Mouse (Mus musculus) midbrain, postnatal 0 days (tissue): Measurements from ENCODE around the gene Olfr1392. TPM values are rescaled to one million over a fixed set of nuclear protein-coding genes. Genes with fewer than 3 reads are reported as not detected.
"Not testable (repeated sequence)": the region's sequence is repeated elsewhere in the genome, so short reads cannot be mapped to it uniquely, and the experiment has no call there.

Source experiments
- ATAC-seq: fragments of 200-750 bp; cut with Nextera tagmentation; 2 replicates; pipeline ENCODE4 v1.8.0; 2017; ENCODE audit warnings: moderate number of reproducible peaks, mild to moderate bottlenecking, moderate TSS enrichment, moderate library complexity; ENCODE audit not compliant: low FRiP score
- DNase-seq: peaks from one replicate; pipeline ENCODE4 v3.0.0-alpha.2; 2015; ENCODE audit warnings: low spot score
- H3K27ac ChIP-seq: fragments of 300-500 bp; sonication (generic); 2 replicates; pipeline ENCODE4 v1.5.1; 2014; ENCODE audit warnings: low read depth, mild to moderate bottlenecking, low read length, mixed read lengths
- H3K27me3 ChIP-seq: fragments of 300-500 bp; sonication (generic); 2 replicates; pipeline ENCODE4 v1.6.1; 2014; ENCODE audit warnings: low read length, control low read depth, mixed read lengths; ENCODE audit not compliant: insufficient read depth
- H3K36me3 ChIP-seq: fragments of 300-500 bp; sonication (generic); 2 replicates; pipeline ENCODE4 v1.6.1; 2014; ENCODE audit warnings: low read length, control low read depth, mixed read lengths; ENCODE audit not compliant: insufficient read depth
- H3K4me1 ChIP-seq: fragments of 300-500 bp; sonication (generic); 2 replicates; pipeline ENCODE4 v1.6.1; 2014; ENCODE audit warnings: mild to moderate bottlenecking, control low read depth, antibody characterized with exemption, low read length, mixed read lengths; ENCODE audit not compliant: insufficient read depth
- H3K4me2 ChIP-seq: fragments of 300-500 bp; sonication (generic); 2 replicates; pipeline ENCODE4 v1.6.1; 2014; ENCODE audit warnings: low read depth, mild to moderate bottlenecking, low read length, mixed read lengths; ENCODE audit not compliant: poor library complexity, severe bottlenecking
- H3K4me3 ChIP-seq: fragments of 300-500 bp; sonication (generic); 2 replicates; pipeline ENCODE4 v1.5.1; 2014; ENCODE audit warnings: low read depth, mild to moderate bottlenecking, low read length, moderate library complexity
- H3K9ac ChIP-seq: fragments of 300-500 bp; sonication (generic); replicated peaks from 2 replicates; pipeline ENCODE4 v1.6.1; 2014; ENCODE audit warnings: mild to moderate bottlenecking, low read length, moderate library complexity, mixed read lengths; ENCODE audit not compliant: poor library complexity, severe bottlenecking
- H3K9me3 ChIP-seq: fragments of 300-500 bp; sonication (generic); 2 replicates; pipeline ENCODE4 v1.6.1; 2016; ENCODE audit warnings: low read length, control low read depth
- CTCF ChIP-seq: IDR thresholded peaks from 2 replicates; pipeline ENCODE4 v1.5.1; 2016; ENCODE audit warnings: antibody characterized with exemption, mild to moderate bottlenecking
- WGBS: fragments of 180-500 bp; shearing (Covaris S2); extraction: QIAGEN DNeasy Blood & Tissue Kit; methylation state at CpG from one replicate; pipeline ENCODE4 v1.1.7; 2014; 5-methylcytosine and 5-hydroxymethylcytosine counted together
- polyA plus RNA-seq: library from polyadenylated mRNA; unstranded; fragments of >200 nt; fragmentation: Nextera tagmentation; extraction: Ambion mirVana; gene quantifications from 2 replicates; pipeline ENCODE4 v1.2.1, GENCODE M21; 2015
- total RNA-seq: library from RNA; depleted of rRNA; stranded (reverse); fragments of >200 nt; gene quantifications from 2 replicates; pipeline ENCODE4 v1.2.3, GENCODE M21; 2014; rRNA removed

The Olfr1392 gene
- total RNA-seq: 0.52 and 0.60 TPM in 2 replicates
- 0.14 TPM in 1 of 2 replicates, not detected in the other for polyA plus RNA-seq

DNA sequence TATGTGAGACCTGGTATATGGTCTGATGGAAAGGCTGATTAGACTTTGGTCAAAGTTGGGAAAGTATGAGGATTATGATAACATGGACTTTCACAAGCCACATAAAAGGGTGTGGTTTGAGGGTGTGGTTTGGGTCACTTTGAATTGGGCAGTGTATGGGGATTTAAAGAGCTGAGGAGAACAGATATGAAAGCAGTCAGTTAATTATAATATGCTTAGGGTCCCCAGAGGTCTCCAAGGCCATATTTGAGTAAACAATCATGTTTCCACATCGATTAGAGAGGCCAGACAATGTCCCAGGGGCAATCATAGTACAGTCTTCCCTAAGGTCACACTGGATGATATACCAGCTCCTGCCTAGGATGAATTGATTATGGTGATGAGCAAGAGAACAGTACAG is at the start of gene Olfr1392:
TSS of gene Olfr1392 (plus strand) at position 301 of the 400 bp plus-strand sequence.
- not testable (repeated sequence) for H3K9me3 ChIP-seq, H3K36me3 ChIP-seq, H3K9ac ChIP-seq, ATAC-seq, H3K4me3 ChIP-seq, DNase-seq, H3K27me3 ChIP-seq, H3K4me1 ChIP-seq, H3K4me2 ChIP-seq, H3K27ac ChIP-seq
- 63% methylated on average over 1 of the region's 1 CpGs for WGBS

DNA sequence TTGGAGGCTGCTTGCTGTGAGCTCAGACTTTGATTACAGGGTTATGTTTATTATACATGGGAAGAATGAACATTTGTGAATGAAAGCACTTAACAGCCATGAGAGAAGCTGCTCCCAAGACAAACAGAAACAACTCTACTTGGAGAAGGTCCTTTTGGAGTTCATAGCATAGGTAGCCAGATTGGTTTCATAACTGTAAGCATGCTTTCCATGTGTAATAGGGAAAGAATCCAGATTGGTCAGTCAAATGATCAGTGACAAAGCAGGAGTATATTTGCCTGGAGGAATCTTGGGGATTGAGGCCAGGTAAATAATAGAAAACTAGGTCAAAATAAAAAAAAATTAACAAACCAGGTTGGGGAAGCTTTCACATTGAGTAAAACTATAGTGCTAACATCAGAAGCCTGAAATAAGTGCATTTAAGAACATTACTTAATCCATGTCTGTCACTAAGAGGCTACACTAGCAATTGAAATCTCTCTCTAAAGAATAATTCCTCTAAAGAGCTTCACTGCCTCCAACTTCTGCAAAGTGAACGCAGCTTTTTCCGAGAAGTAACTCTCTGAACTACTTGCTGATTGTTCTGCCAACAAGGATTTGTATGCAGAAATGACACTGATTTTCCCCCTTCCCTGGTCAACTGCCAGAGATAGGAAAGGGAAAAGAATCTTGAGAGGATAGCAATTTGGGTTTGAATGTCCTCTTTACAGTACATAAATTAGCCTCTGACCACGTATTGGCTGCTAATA is 49.4 kb upstream of the Olfr1392 start:
- TF ChIP-seq CTCF: no peak
- no peak overlapping the region for H3K4me2 ChIP-seq
- H3K4me1 ChIP-seq: no peaks in the 10 kb centered on the region
- ATAC-seq (no peak), DNase-seq (no peak)
- H3K4me3 ChIP-seq: no peak overlapping the region
- 71% methylated on average over 3 of the region's 3 CpGs for WGBS
- H3K27ac ChIP-seq: no peak overlapping the region
- H3K9ac ChIP-seq: no peak overlapping the region
- no peaks in the 10 kb centered on the region for H3K9me3 ChIP-seq
- no peaks in the 10 kb centered on the region for H3K36me3 ChIP-seq
- no peaks in the 10 kb centered on the region for H3K27me3 ChIP-seq

GRCm38 (mm10) chr11:49236891-49237290 is 48.2 kb upstream of the Olfr1392 start:
- DNase-seq (no peak), ATAC-seq (no peak)
- Histone ChIP-seq H3K9ac (no peak overlapping the region), H3K27me3 (no peaks in the 10 kb centered on the region), H3K4me1 (no peaks in the 10 kb centered on the region), H3K4me3 (no peak overlapping the region), H3K36me3 (no peaks in the 10 kb centered on the region), H3K27ac (no peak overlapping the region), H3K4me2 (no peak overlapping the region), H3K9me3 (no peaks in the 10 kb centered on the region)
- WGBS: 85% methylated on average over 1 of the region's 1 CpGs
- no peak for TF ChIP-seq CTCF

DNA sequence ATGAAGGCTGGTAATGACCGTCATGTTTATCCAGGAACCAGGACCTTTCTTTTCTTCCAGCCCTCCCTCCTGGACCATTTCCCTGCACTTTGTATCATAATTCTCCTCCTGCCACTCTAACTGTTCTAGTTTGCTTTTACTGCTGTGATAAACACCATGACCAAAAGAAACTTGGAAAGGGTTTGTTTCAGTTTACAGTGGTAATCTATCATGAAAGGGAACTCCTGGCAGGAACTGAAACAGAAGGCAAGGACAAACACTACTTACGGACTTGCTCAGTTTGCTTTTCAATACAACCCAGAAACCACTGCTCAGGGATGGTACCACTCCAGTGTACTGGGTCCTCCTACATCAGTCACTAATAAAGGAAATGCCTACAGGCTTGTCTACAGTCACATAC is 47.5 kb upstream of the Olfr1392 start:
- no peak overlapping the region for H3K4me3 ChIP-seq
- 73% methylated on average over 2 of the region's 2 CpGs for WGBS
- H3K9ac ChIP-seq: no peak overlapping the region
- no peaks in the 10 kb centered on the region for H3K36me3 ChIP-seq
- H3K27me3 ChIP-seq: no peaks in the 10 kb centered on the region
- H3K9me3 ChIP-seq: no peaks in the 10 kb centered on the region
- DNase-seq (no peak), ATAC-seq (no peak)
- TF ChIP-seq CTCF: no peak
- no peaks in the 10 kb centered on the region for H3K4me1 ChIP-seq
- H3K4me2 ChIP-seq: no peak overlapping the region
- H3K27ac ChIP-seq: no peak overlapping the region

DNA sequence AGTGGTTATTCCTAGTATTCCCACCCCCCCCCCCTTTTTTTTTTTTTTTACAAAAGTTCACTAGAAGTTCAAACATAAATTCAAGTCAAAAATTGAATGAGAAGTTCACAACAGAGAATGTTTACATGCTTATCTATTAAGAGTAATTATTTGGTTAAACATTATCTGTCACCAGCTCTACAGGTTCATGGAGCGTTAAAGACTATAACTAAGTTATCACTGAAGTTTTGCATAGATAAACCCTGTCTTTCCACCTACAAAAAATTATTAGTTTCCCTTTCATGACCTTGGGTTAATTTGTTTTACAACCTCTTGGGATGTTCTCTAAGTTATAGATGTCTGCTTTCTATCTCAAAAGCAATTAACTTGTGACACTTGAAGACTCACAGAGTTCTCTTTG is 44.8 kb upstream of the Olfr1392 start:
- no peak for TF ChIP-seq CTCF
- H3K9ac ChIP-seq: no peak overlapping the region
- H3K36me3 ChIP-seq: no peaks in the 10 kb centered on the region
- H3K27me3 ChIP-seq: no peaks in the 10 kb centered on the region
- H3K4me3 ChIP-seq: no peak overlapping the region
- H3K4me1 ChIP-seq: no peaks in the 10 kb centered on the region; the same call in 1 of the 2 replicates
- DNase-seq: no peak
- no peak overlapping the region for H3K4me2 ChIP-seq
- H3K27ac ChIP-seq: no peak overlapping the region
- ATAC-seq: no peak
- WGBS: 93% methylated on average over 1 of the region's 1 CpGs
- no peaks in the 10 kb centered on the region for H3K9me3 ChIP-seq

DNA sequence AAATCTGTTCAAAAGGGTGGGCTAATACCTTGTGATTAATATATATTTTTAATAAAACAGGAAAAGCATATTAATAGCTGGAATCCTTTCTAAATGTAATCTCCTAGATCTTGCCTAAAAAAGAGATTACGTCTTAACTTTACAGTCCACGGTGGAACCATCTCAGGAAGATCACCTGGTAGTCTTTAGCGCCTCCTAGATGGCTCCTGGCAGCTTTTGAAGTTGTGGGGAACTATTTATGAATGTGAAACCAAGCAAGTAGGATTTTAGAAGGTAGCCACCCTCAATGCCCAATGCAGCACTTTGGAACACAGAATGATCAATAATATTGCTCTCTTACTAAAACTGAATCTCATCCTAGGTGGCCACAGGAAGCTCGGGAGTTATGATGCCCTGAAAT is 44.2 kb upstream of the Olfr1392 start:
- H3K36me3 ChIP-seq: no peaks in the 10 kb centered on the region
- H3K4me2 ChIP-seq: no peak overlapping the region
- no peak for DNase-seq
- H3K9ac ChIP-seq: no peak overlapping the region
- no peak overlapping the region for H3K27ac ChIP-seq
- no peak overlapping the region for H3K4me3 ChIP-seq
- no peaks in the 10 kb centered on the region; the same call in 1 of the 2 replicates for H3K4me1 ChIP-seq
- WGBS: 80% methylated on average over 4 of the region's 4 CpGs
- ATAC-seq: no peak
- no peaks in the 10 kb centered on the region for H3K27me3 ChIP-seq
- TF ChIP-seq CTCF: no peak
- H3K9me3 ChIP-seq: no peaks in the 10 kb centered on the region
